Mouse (Mus musculus): ENCODE data around the gene Kcnh1. TPM values are rescaled to one million over a fixed set of nuclear protein-coding genes. Genes with fewer than 3 reads are reported as not detected.

Kcnh1 gene
- total RNA-seq (2021): 10 to 100 TPM; 24.0 to 27.2 TPM
- long read RNA-seq, experiment 1, full-length matches to known transcripts: 2 of 6 reads
- long read RNA-seq, experiment 1, partial matches to known transcripts: 0 of 6 reads
- long read RNA-seq, experiment 1, other reads (novel, unspliced or antisense): 4 of 6 reads
- long read RNA-seq, experiment 2, full-length matches to known transcripts: 3 of 12 reads
- long read RNA-seq, experiment 2, partial matches to known transcripts: 1 of 12 reads
- long read RNA-seq, experiment 2, other reads (novel, unspliced or antisense): 8 of 12 reads

GRCm38 (mm10) chr1:192190508-192191321, at the start of gene Kcnh1:
TSS of gene Kcnh1 (plus strand) at chr1:192190774.
- peak; percentile 92 to 94 for DNase-seq (ENCODE audit: low spot score in 2 of 2)

GRCm38 (mm10) chr1:192151179-192151578, 39.4 kb upstream of the Kcnh1 start:
- DNase-seq (ENCODE audit: low spot score in 2 of 2): no peak

- DNase-seq (ENCODE audit: low spot score in 2 of 2): peak in 1 of 2 experiments; percentile 61
Observed at GRCm38 (mm10) chr1:192171477-192171876, 19.1 kb upstream of the Kcnh1 start.

- no peak for DNase-seq (ENCODE audit: low spot score in 2 of 2)
Observed at GRCm38 (mm10) chr1:192179877-192180276, 10.7 kb upstream of the Kcnh1 start.

GRCm38 (mm10) chr1:192181696-192182257, 8.8 kb upstream of the Kcnh1 start:
- no peak for DNase-seq (ENCODE audit: low spot score in 2 of 2)

GRCm38 (mm10) chr1:192189056-192189455, 1.5 kb upstream of the Kcnh1 start:
- peak in 1 of 2 experiments; percentile 80 for DNase-seq (ENCODE audit: low spot score in 2 of 2)

- DNase-seq (ENCODE audit: low spot score in 2 of 2): no peak
Observed at GRCm38 (mm10) chr1:192189771-192190170, 803 bp upstream of the Kcnh1 start.

- peak in 1 of 2 experiments; percentile 41 for DNase-seq (ENCODE audit: low spot score in 2 of 2)
Observed at GRCm38 (mm10) chr1:192191322-192191639, 707 bp downstream of the Kcnh1 start.

- DNase-seq (ENCODE audit: low spot score in 2 of 2): no peak
Observed at GRCm38 (mm10) chr1:192191859-192192258, 1.3 kb downstream of the Kcnh1 start.

GRCm38 (mm10) chr1:192192710-192193109, 2.1 kb downstream of the Kcnh1 start:
- DNase-seq (ENCODE audit: low spot score in 2 of 2): no peak

- peak in 1 of 2 experiments; percentile 40 for DNase-seq (ENCODE audit: low spot score in 2 of 2)
Observed at GRCm38 (mm10) chr1:192193656-192194055, 3.1 kb downstream of the Kcnh1 start.

- DNase-seq (ENCODE audit: low spot score in 2 of 2): no peak
Observed at GRCm38 (mm10) chr1:192197495-192197894, 6.9 kb downstream of the Kcnh1 start.

- DNase-seq (ENCODE audit: low spot score in 2 of 2): no peak
Observed at GRCm38 (mm10) chr1:192202936-192203335, 12.4 kb downstream of the Kcnh1 start.

- DNase-seq (ENCODE audit: low spot score in 2 of 2): no peak
Observed at GRCm38 (mm10) chr1:192207956-192208355, 17.4 kb downstream of the Kcnh1 start.

GRCm38 (mm10) chr1:192212448-192212847, 21.9 kb downstream of the Kcnh1 start:
- no peak for DNase-seq (ENCODE audit: low spot score in 2 of 2)

GRCm38 (mm10) chr1:192214666-192215065, 24.1 kb downstream of the Kcnh1 start:
- no peak for DNase-seq (ENCODE audit: low spot score in 2 of 2)

GRCm38 (mm10) chr1:192220156-192220555, 29.6 kb downstream of the Kcnh1 start:
- no peak for DNase-seq (ENCODE audit: low spot score in 2 of 2)

GRCm38 (mm10) chr1:192224161-192224560, 33.6 kb downstream of the Kcnh1 start:
- DNase-seq (ENCODE audit: low spot score in 2 of 2): no peak

- DNase-seq (ENCODE audit: low spot score in 2 of 2): no peak
Observed at GRCm38 (mm10) chr1:192232696-192233095, 42.1 kb downstream of the Kcnh1 start.

- no peak for DNase-seq (ENCODE audit: low spot score in 2 of 2)
Observed at GRCm38 (mm10) chr1:192246836-192247235, 56.3 kb downstream of the Kcnh1 start.

GRCm38 (mm10) chr1:192259146-192259545, 68.6 kb downstream of the Kcnh1 start:
- DNase-seq (ENCODE audit: low spot score in 2 of 2): no peak

- no peak for DNase-seq (ENCODE audit: low spot score in 2 of 2)
Observed at GRCm38 (mm10) chr1:192259616-192260015, 69.0 kb downstream of the Kcnh1 start.
